Mouse (Mus musculus) neural tube, embryonic 12.5 days (tissue): ENCODE measurements around the gene Acad10. TPM values are rescaled to one million over a fixed set of nuclear protein-coding genes. Genes with fewer than 3 reads are reported as not detected.
"Not testable (repeated sequence)": the region's sequence is repeated elsewhere in the genome, so short reads cannot be mapped to it uniquely, and the experiment has no call there.

Experiments used
- ATAC-seq: fragments of 200-750 bp; cut with Nextera tagmentation; 2 replicates; pipeline ENCODE4 v1.8.0; 2017; ENCODE audit warnings: low read depth, mild to moderate bottlenecking, moderate TSS enrichment, moderate library complexity; ENCODE audit not compliant: low FRiP score
- H3K27ac ChIP-seq: fragments of 300-500 bp; sonication (generic); 2 replicates; pipeline ENCODE4 v1.5.1; 2016
- H3K27me3 ChIP-seq: fragments of 300-500 bp; sonication (generic); replicated peaks from 2 replicates; pipeline ENCODE4 v1.6.1; 2016; ENCODE audit warnings: mild to moderate bottlenecking
- H3K36me3 ChIP-seq: fragments of 300-500 bp; sonication (generic); 2 replicates; pipeline ENCODE4 v1.6.1; 2016; ENCODE audit warnings: mild to moderate bottlenecking
- H3K4me1 ChIP-seq: fragments of 300-500 bp; sonication (generic); 2 replicates; pipeline ENCODE4 v1.6.1; 2016
- H3K4me2 ChIP-seq: fragments of 300-500 bp; sonication (generic); replicated peaks from 2 replicates; pipeline ENCODE4 v1.6.1; 2016; ENCODE audit warnings: mild to moderate bottlenecking
- H3K4me3 ChIP-seq: fragments of 300-500 bp; sonication (generic); 2 replicates; pipeline ENCODE4 v1.5.1; 2016
- H3K9ac ChIP-seq: fragments of 300-500 bp; sonication (generic); 2 replicates; pipeline ENCODE4 v1.6.1; 2016; ENCODE audit warnings: mild to moderate bottlenecking
- H3K9me3 ChIP-seq: fragments of 300-500 bp; sonication (generic); 2 replicates; pipeline ENCODE4 v1.6.1; 2016; ENCODE audit warnings: mild to moderate bottlenecking
- WGBS: fragments of 180-500 bp; shearing (Covaris S2); methylation state at CpG from one replicate; pipeline ENCODE4 v1.1.7; 2016; 5-methylcytosine and 5-hydroxymethylcytosine counted together
- polyA plus RNA-seq: library from polyadenylated mRNA; unstranded; fragments of >200 nt; fragmentation: Nextera tagmentation; extraction: Ambion mirVana; gene quantifications from 2 replicates; pipeline ENCODE4 v1.2.1, GENCODE M21; 2016

The Acad10 gene
- polyA plus RNA-seq, 1 experiment from 2014 or later = 1.7 TPM

DNA sequence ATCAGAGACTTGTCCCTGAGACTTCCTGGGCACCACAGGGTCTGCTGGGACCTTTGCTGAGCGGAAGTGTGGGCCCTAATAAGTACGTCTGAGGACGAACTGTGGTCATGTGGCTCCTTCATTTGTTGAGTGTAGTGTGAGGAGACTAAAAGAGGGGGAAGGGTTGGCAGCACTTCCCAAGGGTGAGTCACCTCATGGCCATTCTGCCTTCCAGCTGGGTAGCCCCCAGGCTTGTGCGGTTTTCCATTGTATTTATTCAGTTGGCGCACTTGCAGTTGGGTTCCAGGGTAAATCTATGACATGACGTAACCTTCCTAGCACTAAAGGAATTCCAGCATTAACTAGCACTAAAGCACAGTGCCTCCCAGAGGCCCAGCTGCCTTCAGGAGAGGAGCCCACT lies 25.2 kb upstream of the Acad10 start:
- Histone ChIP-seq H3K36me3 (peaks cover 68% of the 10 kb centered on the region), H3K9ac (no peak overlapping the region), H3K27me3 (no peaks in the 10 kb centered on the region), H3K4me3 (no peak overlapping the region), H3K4me1 (no peaks in the 10 kb centered on the region), H3K9me3 (no peaks in the 10 kb centered on the region), H3K27ac (no peak overlapping the region), H3K4me2 (no peak overlapping the region)
- ATAC-seq = no peak
- 86% methylated on average over 6 of the region's 6 CpGs for WGBS

DNA sequence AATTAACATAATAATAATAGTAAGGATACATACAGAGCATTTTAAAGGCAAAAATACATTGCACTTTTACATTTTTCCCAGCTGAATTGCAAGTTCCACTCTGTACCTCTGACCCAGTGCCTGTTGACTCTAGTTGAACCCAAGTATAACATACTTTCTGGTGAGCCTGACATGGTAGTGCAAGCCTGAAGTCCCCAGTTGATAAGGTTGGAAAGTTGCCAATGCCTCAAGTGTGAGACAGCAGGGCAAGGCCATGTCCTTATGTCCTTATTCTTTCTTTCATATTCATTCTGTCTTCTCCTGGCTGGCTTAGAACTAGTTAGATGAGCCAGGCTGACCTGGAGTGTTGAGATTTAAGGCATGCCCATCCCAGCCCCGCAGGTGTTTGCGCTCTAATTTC lies 21.9 kb upstream of the Acad10 start:
- H3K4me1 ChIP-seq = no peaks in the 10 kb centered on the region
- H3K4me3 ChIP-seq = no peak overlapping the region
- no peak overlapping the region for H3K27ac ChIP-seq
- no peaks in the 10 kb centered on the region for H3K9me3 ChIP-seq
- no peak overlapping the region for H3K4me2 ChIP-seq
- H3K36me3 ChIP-seq = peaks cover 93% of the 10 kb centered on the region
- 97% methylated on average over 2 of the region's 2 CpGs for WGBS
- no peak overlapping the region for H3K9ac ChIP-seq
- no peak for ATAC-seq
- H3K27me3 ChIP-seq = no peaks in the 10 kb centered on the region

DNA sequence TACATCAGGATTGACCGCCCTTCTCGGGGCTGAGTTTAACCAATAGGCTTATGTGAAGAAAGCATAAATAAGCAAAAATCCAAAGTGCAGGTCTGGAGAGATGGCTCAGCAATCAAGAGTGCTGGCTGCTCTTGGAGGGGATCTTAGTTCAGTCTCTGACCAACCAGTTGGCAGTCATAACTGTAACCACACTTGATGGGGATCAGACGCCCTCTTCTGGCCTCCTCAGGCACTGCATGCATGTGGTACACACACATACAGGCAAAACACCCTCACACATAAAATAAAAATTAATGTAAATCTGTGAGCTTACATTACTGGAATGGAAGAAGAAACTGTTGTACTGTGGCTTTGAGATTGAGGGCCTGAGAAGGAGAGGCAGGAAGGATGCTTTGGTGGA lies 10.1 kb upstream of the Acad10 start:
- no peak overlapping the region for H3K27ac ChIP-seq
- H3K4me2 ChIP-seq = no peak overlapping the region
- no peaks in the 10 kb centered on the region for H3K27me3 ChIP-seq
- WGBS = 76% methylated on average over 3 of the region's 3 CpGs
- H3K4me1 ChIP-seq = no peaks in the 10 kb centered on the region
- no peak overlapping the region for H3K9ac ChIP-seq
- no peak overlapping the region for H3K4me3 ChIP-seq
- H3K9me3 ChIP-seq = no peaks in the 10 kb centered on the region
- no peak for ATAC-seq
- peaks cover 61% of the 10 kb centered on the region for H3K36me3 ChIP-seq

DNA sequence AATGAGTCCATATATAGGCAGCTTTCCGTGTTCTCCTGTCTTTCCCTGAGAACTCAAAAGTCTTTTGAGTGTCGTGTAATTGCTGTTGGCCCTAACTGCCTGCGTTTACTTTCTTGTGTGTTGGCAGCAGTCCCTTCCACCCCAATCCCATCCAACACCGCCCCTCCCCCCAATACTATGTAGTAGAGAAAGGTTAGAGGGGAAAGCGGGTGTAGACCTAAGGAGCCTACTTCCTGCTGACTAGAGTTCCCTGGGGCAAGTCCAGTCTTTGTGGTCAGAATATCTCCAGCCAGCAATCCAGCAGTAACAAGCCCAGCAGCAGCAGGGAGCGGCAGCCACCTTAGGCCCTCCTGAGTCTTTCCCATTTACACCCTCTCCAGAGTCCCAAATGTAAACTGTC lies 8.1 kb upstream of the Acad10 start:
- Histone ChIP-seq H3K9ac (no peak overlapping the region), H3K36me3 (peaks cover 60% of the 10 kb centered on the region), H3K9me3 (no peaks in the 10 kb centered on the region), H3K27ac (no peak overlapping the region), H3K4me2 (no peak overlapping the region), H3K27me3 (no peaks in the 10 kb centered on the region), H3K4me3 (no peak overlapping the region), H3K4me1 (no peaks in the 10 kb centered on the region)
- WGBS = 87% methylated on average over 6 of the region's 6 CpGs
- ATAC-seq = no peak

DNA sequence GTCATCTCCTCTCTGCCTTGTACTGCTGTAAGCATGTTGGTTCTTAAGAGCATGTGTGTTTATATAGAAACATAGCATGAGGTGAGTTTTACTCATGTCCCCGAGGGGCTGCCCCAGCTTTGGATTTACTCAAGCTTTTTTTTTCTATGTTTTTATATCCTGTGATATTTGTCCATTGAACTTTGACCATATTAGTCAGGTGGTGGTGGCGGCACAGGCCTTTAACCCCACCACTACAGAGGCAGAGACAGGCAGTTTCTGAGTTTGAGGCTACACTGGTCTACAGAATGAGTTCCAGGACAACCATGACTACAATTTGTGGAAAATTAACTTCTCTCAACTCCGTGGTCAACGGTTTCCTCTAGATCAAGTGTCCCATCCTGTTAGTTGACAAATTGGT lies 6.8 kb upstream of the Acad10 start:
- Histone ChIP-seq H3K9me3 (no peaks in the 10 kb centered on the region), H3K27ac (no peak overlapping the region), H3K9ac (no peak overlapping the region), H3K4me3 (no peak overlapping the region), H3K27me3 (no peaks in the 10 kb centered on the region), H3K4me1 (no peaks in the 10 kb centered on the region), H3K4me2 (no peak overlapping the region), H3K36me3 (peaks cover 64% of the 10 kb centered on the region)
- WGBS = 93% methylated on average over 4 of the region's 4 CpGs
- no peak for ATAC-seq

DNA sequence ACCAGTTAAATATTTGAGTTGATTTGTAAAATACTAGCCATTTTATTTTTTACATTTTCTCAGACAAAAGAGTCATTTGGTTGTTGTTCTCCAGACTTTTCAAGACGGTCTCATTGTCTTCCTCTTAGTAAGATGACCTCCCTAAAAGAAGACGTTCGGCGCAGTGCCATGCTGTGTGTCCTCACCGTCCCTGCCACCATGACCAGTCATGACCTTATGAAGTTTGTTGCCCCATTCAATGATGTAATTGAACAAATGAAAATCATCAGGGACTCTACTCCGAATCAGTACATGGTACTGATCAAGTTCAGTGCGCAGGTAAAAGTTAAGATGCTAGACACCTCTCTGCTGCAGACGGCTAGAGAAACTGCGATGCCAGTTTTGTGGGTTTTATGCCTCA lies 4.7 kb upstream of the Acad10 start:
- Histone ChIP-seq H3K36me3 (peaks cover 51% of the 10 kb centered on the region), H3K4me3 (no peak overlapping the region)

DNA sequence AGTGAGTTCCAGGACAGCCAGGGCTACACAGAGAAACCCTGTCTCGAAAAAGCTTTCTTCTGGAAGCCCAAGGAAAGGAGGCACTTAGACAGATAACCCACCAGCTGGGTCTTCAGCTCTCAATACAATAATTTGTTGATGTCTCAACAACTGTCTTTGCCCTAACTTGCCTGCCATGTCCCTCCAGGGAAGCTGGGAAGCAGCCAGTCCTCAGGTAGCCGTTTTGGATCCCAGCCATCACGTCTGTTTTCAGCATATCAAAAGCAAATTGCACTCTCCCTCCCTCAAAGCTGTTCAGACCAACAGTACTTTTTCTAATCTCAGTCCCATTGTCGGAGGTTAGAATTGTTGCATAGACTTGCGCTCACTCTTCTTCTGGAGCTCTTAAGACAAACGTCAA lies 3.8 kb upstream of the Acad10 start:
- H3K4me3 ChIP-seq = no peak overlapping the region
- no peak overlapping the region for H3K9ac ChIP-seq
- no peak overlapping the region for H3K4me2 ChIP-seq
- 85% methylated on average over 6 of the region's 6 CpGs for WGBS
- H3K4me1 ChIP-seq = peaks cover 11% of the 10 kb centered on the region
- no peak for ATAC-seq
- H3K27ac ChIP-seq = no peak overlapping the region
- H3K27me3 ChIP-seq = no peaks in the 10 kb centered on the region
- no peaks in the 10 kb centered on the region for H3K9me3 ChIP-seq
- H3K36me3 ChIP-seq = peaks cover 44% of the 10 kb centered on the region

More for the DNA sequence above, 4.7 kb upstream of the Acad10 start:
- H3K9me3 ChIP-seq = no peaks in the 10 kb centered on the region
- 94% methylated on average over 9 of the region's 9 CpGs for WGBS
- H3K27me3 ChIP-seq = no peaks in the 10 kb centered on the region
- H3K4me2 ChIP-seq = no peak overlapping the region
- no peak for ATAC-seq
- peaks cover 11% of the 10 kb centered on the region for H3K4me1 ChIP-seq
- no peak overlapping the region for H3K9ac ChIP-seq
- H3K27ac ChIP-seq = no peak overlapping the region

DNA sequence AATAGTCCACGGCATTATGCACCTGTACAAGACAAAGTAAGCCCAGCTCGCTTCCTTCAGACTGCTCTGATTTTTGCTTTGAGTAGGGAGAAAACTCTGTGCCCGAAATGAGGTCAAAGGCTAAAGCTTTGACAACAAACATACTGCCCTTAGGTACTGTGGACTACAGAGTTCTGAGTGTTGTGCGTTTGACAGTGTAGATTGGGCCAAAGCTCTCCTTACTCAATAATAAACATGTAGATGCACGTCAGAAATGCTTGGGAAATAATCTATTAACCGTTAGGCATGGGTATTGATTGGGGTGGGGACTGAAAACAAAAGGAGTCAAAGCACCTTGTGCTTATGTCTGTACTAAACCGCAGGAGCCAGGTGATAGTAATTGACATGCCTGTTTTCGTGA lies 3.1 kb upstream of the Acad10 start:
- no peaks in the 10 kb centered on the region for H3K9me3 ChIP-seq
- H3K27ac ChIP-seq = no peak overlapping the region
- no peaks in the 10 kb centered on the region for H3K27me3 ChIP-seq
- peaks cover 11% of the 10 kb centered on the region for H3K4me1 ChIP-seq
- no peak overlapping the region for H3K4me2 ChIP-seq
- ATAC-seq = no peak
- 91% methylated on average over 8 of the region's 8 CpGs for WGBS
- H3K9ac ChIP-seq = no peak overlapping the region
- H3K4me3 ChIP-seq = no peak overlapping the region
- H3K36me3 ChIP-seq = peaks cover 39% of the 10 kb centered on the region

DNA sequence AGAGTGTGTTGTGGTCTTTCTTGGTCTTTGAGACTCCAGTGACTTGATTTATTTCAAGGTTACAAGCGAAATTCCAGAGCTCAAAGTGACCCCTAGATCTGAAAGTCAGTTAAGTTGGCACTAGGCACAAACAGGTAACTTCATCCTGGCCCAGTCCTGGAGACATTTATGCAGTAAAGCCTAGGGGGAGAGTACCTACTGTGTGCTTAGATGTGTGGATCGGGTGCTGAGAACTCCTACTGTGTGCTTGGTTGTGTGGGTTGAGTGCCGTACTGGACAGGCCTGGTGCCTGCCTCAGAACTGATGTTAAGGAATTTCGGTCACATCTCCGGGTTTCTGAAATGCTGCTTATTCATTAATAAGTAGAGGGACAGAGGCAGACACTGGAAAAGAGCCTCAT lies 1.2 kb upstream of the Acad10 start:
- Histone ChIP-seq H3K4me2 (peak overlapping the region; percentile 88), H3K9me3 (no peaks in the 10 kb centered on the region), H3K36me3 (peaks cover 31% of the 10 kb centered on the region), H3K27ac (no peak overlapping the region), H3K9ac (peak overlapping the region; percentile 93), H3K4me1 (peaks cover 11% of the 10 kb centered on the region), H3K4me3 (peak overlapping the region; percentile 86), H3K27me3 (no peaks in the 10 kb centered on the region)
- WGBS = 86% methylated on average over 5 of the region's 5 CpGs
- no peak for ATAC-seq

DNA sequence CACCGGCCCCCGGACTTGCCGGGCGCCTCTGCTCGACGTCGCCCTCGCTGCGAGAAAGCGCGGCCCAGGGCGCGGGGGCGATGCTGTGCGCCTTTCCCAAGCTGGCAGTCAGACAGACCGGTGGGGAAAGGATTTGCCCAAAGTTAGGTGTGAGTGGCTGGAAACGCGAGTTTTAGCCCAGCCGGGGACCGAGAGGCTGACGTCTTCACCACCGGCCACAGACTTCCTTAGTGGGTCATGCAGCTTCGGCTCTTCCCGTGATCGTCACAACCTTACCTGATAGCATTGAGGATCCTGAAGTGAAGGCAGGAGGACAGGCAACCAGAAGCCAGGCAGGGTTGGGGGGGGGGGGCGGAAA lies 562 bp upstream of the Acad10 start:
- WGBS = 1% methylated on average over 26 of the region's 26 CpGs

DNA sequence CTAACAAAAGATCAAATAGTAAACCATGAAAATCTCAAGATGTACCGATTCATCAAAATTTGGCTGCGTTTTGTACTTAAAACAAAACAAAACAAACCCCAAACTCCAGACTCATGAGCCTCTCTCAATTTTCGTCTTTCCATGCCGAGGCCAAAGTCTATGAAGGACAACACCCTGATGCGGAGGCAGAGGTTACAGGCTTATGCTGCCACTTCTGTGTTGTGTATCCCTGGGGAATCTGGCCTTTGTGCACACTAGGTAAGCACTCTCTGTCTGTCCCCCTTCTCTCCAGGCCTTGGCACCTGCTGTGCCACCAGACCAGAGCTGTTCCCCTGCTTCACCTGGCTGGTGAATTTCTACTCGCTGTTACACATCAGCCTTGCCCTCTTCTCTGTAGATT lies 2.7 kb downstream of the Acad10 start:
- not testable (repeated sequence) for H3K9me3 ChIP-seq, ATAC-seq, H3K36me3 ChIP-seq

More for the DNA sequence above, 562 bp upstream of the Acad10 start:
- peaks cover 25% of the 10 kb centered on the region for H3K36me3 ChIP-seq
- peak overlapping the region; percentile 86 for H3K4me3 ChIP-seq
- H3K9ac ChIP-seq = peak overlapping the region; percentile 93
- H3K27ac ChIP-seq = 0 out of 2 replicates have a peak overlapping the region, but pooled peaks have one; percentile 50
- peak overlapping the region; percentile 88 for H3K4me2 ChIP-seq
- ATAC-seq = peak; percentile 36
- no peaks in the 10 kb centered on the region for H3K9me3 ChIP-seq
- H3K4me1 ChIP-seq = peaks cover 11% of the 10 kb centered on the region
- no peaks in the 10 kb centered on the region for H3K27me3 ChIP-seq

DNA sequence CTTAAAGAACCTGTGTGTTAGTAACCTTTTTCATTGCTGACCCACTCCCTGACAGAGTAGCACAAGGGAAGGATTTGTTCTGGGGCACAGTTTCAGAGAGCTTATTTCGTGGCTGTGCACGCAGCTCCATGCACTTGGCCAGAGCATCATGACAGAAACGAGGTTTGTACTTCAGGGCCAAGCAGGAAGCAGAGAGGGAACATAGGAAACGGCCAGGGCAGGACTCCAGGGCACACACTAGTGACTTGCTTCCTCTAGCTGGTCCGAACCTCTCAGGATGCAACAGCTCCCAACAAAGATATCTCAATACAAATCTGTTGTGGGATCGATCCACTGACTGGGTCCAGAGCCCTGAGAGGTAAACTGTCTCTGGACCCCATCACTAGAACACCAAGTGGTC lies 3.4 kb downstream of the Acad10 start:
- ATAC-seq = not testable (repeated sequence)
- WGBS = 82% methylated on average over 6 of the region's 6 CpGs

More for the DNA sequence above, 2.7 kb downstream of the Acad10 start:
- H3K27ac ChIP-seq, H3K4me3 ChIP-seq, H3K9ac ChIP-seq, H3K27me3 ChIP-seq, H3K4me2 ChIP-seq: not testable (repeated sequence)
- H3K4me1 ChIP-seq = peaks cover 11% of the 10 kb centered on the region
- WGBS = 87% methylated on average over 6 of the region's 6 CpGs

DNA sequence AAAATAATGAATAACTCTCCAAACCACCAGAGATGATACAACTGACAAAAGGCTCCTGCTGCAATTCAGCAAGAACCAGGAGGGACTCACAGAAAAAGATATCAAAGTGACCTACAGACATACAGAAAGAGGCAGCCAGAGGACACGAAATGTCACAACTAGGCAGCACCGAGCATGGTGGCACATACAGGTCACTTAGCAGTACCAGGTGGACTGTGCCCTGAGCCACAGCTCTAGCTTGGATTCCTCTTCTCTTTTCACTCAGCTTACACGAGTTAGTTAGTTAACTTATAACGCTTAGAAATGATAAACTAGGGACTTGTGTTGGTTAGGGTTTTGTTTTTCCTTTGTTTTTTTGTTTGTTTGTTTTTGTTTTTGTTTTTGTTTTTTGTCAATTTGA lies 5.8 kb downstream of the Acad10 start:
- no peak overlapping the region for H3K4me3 ChIP-seq
- no peak overlapping the region for H3K4me2 ChIP-seq
- H3K27me3 ChIP-seq = no peaks in the 10 kb centered on the region
- no peaks in the 10 kb centered on the region for H3K9me3 ChIP-seq
- no peaks in the 10 kb centered on the region for H3K4me1 ChIP-seq
- no peak overlapping the region for H3K9ac ChIP-seq
- H3K36me3 ChIP-seq = no peaks in the 10 kb centered on the region
- no peak overlapping the region for H3K27ac ChIP-seq
- 79% methylated on average over 4 of the region's 4 CpGs for WGBS
- ATAC-seq = no peak

More for the DNA sequence above, 3.4 kb downstream of the Acad10 start:
- not testable (repeated sequence) for H3K27ac ChIP-seq, H3K9ac ChIP-seq, H3K9me3 ChIP-seq, H3K4me3 ChIP-seq, H3K4me1 ChIP-seq, H3K27me3 ChIP-seq, H3K36me3 ChIP-seq, H3K4me2 ChIP-seq
